27 mouse cellular contexts compared by ENCODE assay signal in genomic region chr13:54664509-54664908, GRCm38 (mm10). TPM values are rescaled to one million over a fixed set of nuclear protein-coding genes. Genes with fewer than 3 reads are reported as not detected.
DNase-seq lines count a peak whose midpoint lies in the region; ATAC-seq and TF ChIP-seq lines count a peak whose summit lies in the region.
"Had no signal": no experiment of that assay in that cellular context is flagged by ENCODE, and none has a peak within 500 bp of the region (broad histone marks: within the 10 kb centered on the region; RNA-seq: fewer than 3 reads in every experiment).

No protein-coding gene starts in this region.

- no peak for DNase-seq in kidney, postnatal 14 days
- no peak for DNase-seq in liver, postnatal 0 days
- no peak for DNase-seq in liver
- DNase-seq: adrenal gland, postnatal 25 days; cerebellum, adult 11-12 months; cerebellum, adult 8-10 months; cerebellum, postnatal 10 days; cerebellum, postnatal 36 days; embryo, embryonic 11 days; gastrocnemius, postnatal 25 days; heart, adult 18-20 months; heart, postnatal 10 days; heart, postnatal 36 days had no signal

- H3K9ac ChIP-seq in intestine, embryonic 16.5 days (ENCODE audit: low read depth, low read length): no peak overlapping the region
- no peak overlapping the region for H3K9ac ChIP-seq in intestine, embryonic 15.5 days
- H3K9ac ChIP-seq in kidney, embryonic 16.5 days (replicated peaks; ENCODE audit: low read length): no peak overlapping the region
- no peak overlapping the region for H3K9ac ChIP-seq in liver, postnatal 0 days (replicated peaks)
- H3K9ac ChIP-seq: embryonic facial prominence, embryonic 13.5 days; forebrain, embryonic 12.5 days; forebrain, embryonic 15.5 days; heart, embryonic 12.5 days; heart, embryonic 15.5 days; hindbrain, embryonic 13.5 days had no signal

- H3K4me2 ChIP-seq in intestine, embryonic 16.5 days (ENCODE audit: low read depth, low read length): no peak overlapping the region
- H3K4me2 ChIP-seq in intestine, embryonic 15.5 days (replicated peaks): no peak overlapping the region
- no peak overlapping the region for H3K4me2 ChIP-seq in kidney, embryonic 16.5 days (replicated peaks; ENCODE audit: low read depth, low read length)
- no peak overlapping the region for H3K4me2 ChIP-seq in liver, postnatal 0 days (ENCODE audit: low read depth, low read length)
- H3K4me2 ChIP-seq: embryonic facial prominence, embryonic 13.5 days; forebrain, embryonic 12.5 days; forebrain, embryonic 15.5 days; heart, embryonic 12.5 days; heart, embryonic 15.5 days; hindbrain, embryonic 13.5 days had no signal

- no peaks in the 10 kb centered on the region for H3K9me3 ChIP-seq in intestine, embryonic 16.5 days (ENCODE audit: control insufficient read depth, low read length)
- H3K9me3 ChIP-seq in intestine, embryonic 15.5 days: no peaks in the 10 kb centered on the region
- no peaks in the 10 kb centered on the region for H3K9me3 ChIP-seq in kidney, embryonic 16.5 days (ENCODE audit: low read length)
- no peaks in the 10 kb centered on the region for H3K9me3 ChIP-seq in liver, postnatal 0 days (ENCODE audit: low read length)
- H3K9me3 ChIP-seq: embryonic facial prominence, embryonic 10.5 days; embryonic facial prominence, embryonic 13.5 days; forebrain, embryonic 12.5 days; forebrain, embryonic 15.5 days; heart, embryonic 15.5 days; hindbrain, embryonic 13.5 days had no signal

- no peak for TF ChIP-seq CTCF in liver, postnatal 0 days (IDR thresholded peaks at IDR 0.05; ENCODE audit: low read depth)

- 61% methylated on average over 1 of the region's 1 CpGs for WGBS in intestine, embryonic 16.5 days
- 69% methylated on average over 1 of the region's 1 CpGs for WGBS in intestine, embryonic 15.5 days
- WGBS in kidney, embryonic 16.5 days: 80% methylated on average over 1 of the region's 1 CpGs
- 73% methylated on average over 1 of the region's 1 CpGs for WGBS in liver, postnatal 0 days (ENCODE audit: insufficient replicate concordance)

- ATAC-seq in intestine, embryonic 16.5 days: peak; percentile 26
- ATAC-seq in intestine, embryonic 15.5 days: no peak
- no peak for ATAC-seq in kidney, embryonic 16.5 days (ENCODE audit: low FRiP score, low TSS enrichment)
- peak; percentile 15; the same call in 1 of the 2 replicates for ATAC-seq in liver, postnatal 0 days
- ATAC-seq: CD4-positive, CD25-positive, alpha-beta regulatory T cell, adult 4 months; forebrain, embryonic 15.5 days; hindbrain, embryonic 16.5 days had no signal

- H3K4me3 ChIP-seq in intestine, embryonic 16.5 days (ENCODE audit: low read length): no peak overlapping the region
- no peak overlapping the region for H3K4me3 ChIP-seq in intestine, embryonic 15.5 days (replicated peaks)
- H3K4me3 ChIP-seq in kidney, embryonic 16.5 days (ENCODE audit: low read length): no peak overlapping the region
- no peak overlapping the region for H3K4me3 ChIP-seq in liver, postnatal 0 days (ENCODE audit: low read depth, low read length)
- H3K4me3 ChIP-seq: embryonic facial prominence, embryonic 10.5 days; embryonic facial prominence, embryonic 13.5 days; erythroblast, embryonic 14.5 days; forebrain, embryonic 12.5 days; forebrain, embryonic 15.5 days; heart, embryonic 12.5 days; heart, embryonic 15.5 days; hindbrain, embryonic 10.5 days; hindbrain, embryonic 13.5 days had no signal

- H3K27me3 ChIP-seq in intestine, embryonic 16.5 days (replicated peaks; ENCODE audit: control insufficient read depth, insufficient read depth, low read length): no peaks in the 10 kb centered on the region
- no peaks in the 10 kb centered on the region for H3K27me3 ChIP-seq in intestine, embryonic 15.5 days (replicated peaks)
- no peaks in the 10 kb centered on the region for H3K27me3 ChIP-seq in kidney, embryonic 16.5 days (ENCODE audit: insufficient read depth, low read length)
- H3K27me3 ChIP-seq in liver, postnatal 0 days (ENCODE audit: insufficient read depth, low read length): no peaks in the 10 kb centered on the region
- H3K27me3 ChIP-seq: embryonic facial prominence, embryonic 13.5 days; forebrain, embryonic 12.5 days; forebrain, embryonic 15.5 days; heart, embryonic 12.5 days; heart, embryonic 15.5 days; hindbrain, embryonic 13.5 days had no signal

- TF ChIP-seq EP300 in liver, postnatal 0 days (IDR thresholded peaks at IDR 0.05; ENCODE audit: low read depth): no peak

- H3K27ac ChIP-seq in intestine, embryonic 16.5 days (ENCODE audit: low read length): no peak overlapping the region
- no peak overlapping the region for H3K27ac ChIP-seq in intestine, embryonic 15.5 days
- H3K27ac ChIP-seq in kidney, embryonic 16.5 days (ENCODE audit: low read length): peak overlapping the region; percentile 81
- H3K27ac ChIP-seq in liver, postnatal 0 days (ENCODE audit: low read depth): no peak overlapping the region
- H3K27ac ChIP-seq: embryonic facial prominence, embryonic 10.5 days; embryonic facial prominence, embryonic 13.5 days; forebrain, embryonic 12.5 days; forebrain, embryonic 15.5 days; heart, embryonic 15.5 days; hindbrain, embryonic 10.5 days; hindbrain, embryonic 13.5 days had no signal

- peaks cover 6% of the 10 kb centered on the region for H3K4me1 ChIP-seq in intestine, embryonic 16.5 days (ENCODE audit: control insufficient read depth, insufficient read depth, low read length)
- H3K4me1 ChIP-seq in intestine, embryonic 15.5 days (replicated peaks): peaks cover 11% of the 10 kb centered on the region; the same call in 1 of the 2 replicates
- peaks cover 27% of the 10 kb centered on the region for H3K4me1 ChIP-seq in kidney, embryonic 16.5 days (ENCODE audit: insufficient read depth, low read length)
- no peaks in the 10 kb centered on the region for H3K4me1 ChIP-seq in liver, postnatal 0 days (ENCODE audit: insufficient read depth)
- H3K4me1 ChIP-seq: embryonic facial prominence, embryonic 10.5 days; embryonic facial prominence, embryonic 13.5 days; forebrain, embryonic 12.5 days; forebrain, embryonic 15.5 days; heart, embryonic 12.5 days; heart, embryonic 15.5 days; hindbrain, embryonic 10.5 days; hindbrain, embryonic 13.5 days had no signal

- H3K36me3 ChIP-seq in intestine, embryonic 16.5 days (ENCODE audit: control insufficient read depth, insufficient read depth, low read length): peaks cover 9% of the 10 kb centered on the region; the same call in 1 of the 2 replicates
- peaks cover 20% of the 10 kb centered on the region for H3K36me3 ChIP-seq in intestine, embryonic 15.5 days
- H3K36me3 ChIP-seq in kidney, embryonic 16.5 days (ENCODE audit: insufficient read depth, low read length): peaks cover 15% of the 10 kb centered on the region
- peaks cover 28% of the 10 kb centered on the region for H3K36me3 ChIP-seq in liver, postnatal 0 days (replicated peaks; ENCODE audit: insufficient read depth, low read length)

RNA-seq across cellular contexts. Expression of gene Rnf44, which starts 29.2 kb away (rescaled TPM):
- polyA plus RNA-seq in intestine, embryonic 16.5 days (2015; fragmentation: Nextera tagmentation; extraction: Ambion mirVana): 48.9 and 59.3 TPM in 2 replicates
- polyA plus RNA-seq in intestine, embryonic 15.5 days (2015; fragmentation: Nextera tagmentation; extraction: Ambion mirVana): 77.9 and 78.3 TPM in 2 replicates
- 71.3 and 77.5 TPM in 2 replicates for polyA plus RNA-seq in kidney, embryonic 16.5 days (2015; fragmentation: Nextera tagmentation; extraction: Ambion mirVana)
- polyA plus RNA-seq in liver, postnatal 0 days (2015; fragmentation: Nextera tagmentation; extraction: Ambion mirVana): 26.2 and 28.2 TPM in 2 replicates

RNA-seq across cellular contexts. Expression of gene Cdhr2, which starts 36.8 kb away (rescaled TPM):
- 64.2 and 94.9 TPM in 2 replicates for polyA plus RNA-seq in intestine, embryonic 16.5 days (2015; fragmentation: Nextera tagmentation; extraction: Ambion mirVana)
- 32.2 and 37.2 TPM in 2 replicates for polyA plus RNA-seq in intestine, embryonic 15.5 days (2015; fragmentation: Nextera tagmentation; extraction: Ambion mirVana)
- 8.6 TPM in 2 replicates for polyA plus RNA-seq in kidney, embryonic 16.5 days (2015; fragmentation: Nextera tagmentation; extraction: Ambion mirVana)
- polyA plus RNA-seq in liver, postnatal 0 days (2015; fragmentation: Nextera tagmentation; extraction: Ambion mirVana): 7.0 TPM in 2 replicates
- polyA plus RNA-seq: CD4-positive, CD25-positive, alpha-beta regulatory T cell, adult 4 months; embryonic facial prominence, embryonic 13.5 days; erythroblast, embryonic 14.5 days; forebrain, embryonic 12.5 days had no signal

RNA-seq across cellular contexts. Expression of gene Faf2, which starts 42.9 kb away (rescaled TPM):
- polyA plus RNA-seq in intestine, embryonic 16.5 days (2015; fragmentation: Nextera tagmentation; extraction: Ambion mirVana): 61.0 and 70.2 TPM in 2 replicates
- 67.5 and 68.5 TPM in 2 replicates for polyA plus RNA-seq in intestine, embryonic 15.5 days (2015; fragmentation: Nextera tagmentation; extraction: Ambion mirVana)
- polyA plus RNA-seq in kidney, embryonic 16.5 days (2015; fragmentation: Nextera tagmentation; extraction: Ambion mirVana): 76.0 and 83.6 TPM in 2 replicates
- 27.8 and 28.1 TPM in 2 replicates for polyA plus RNA-seq in liver, postnatal 0 days (2015; fragmentation: Nextera tagmentation; extraction: Ambion mirVana)

RNA-seq across cellular contexts. Expression of gene Cltb, which starts 53.4 kb away (rescaled TPM):
- polyA plus RNA-seq in intestine, embryonic 16.5 days (2015; fragmentation: Nextera tagmentation; extraction: Ambion mirVana): 80.1 and 87.4 TPM in 2 replicates
- 76.9 and 78.6 TPM in 2 replicates for polyA plus RNA-seq in intestine, embryonic 15.5 days (2015; fragmentation: Nextera tagmentation; extraction: Ambion mirVana)
- 45.2 and 47.1 TPM in 2 replicates for polyA plus RNA-seq in kidney, embryonic 16.5 days (2015; fragmentation: Nextera tagmentation; extraction: Ambion mirVana)
- 29.0 and 30.2 TPM in 2 replicates for polyA plus RNA-seq in liver, postnatal 0 days (2015; fragmentation: Nextera tagmentation; extraction: Ambion mirVana)

Comparison
In these comparisons a context has a peak if more than half of its experiments do, and no peak if none do; other contexts are left out.
1. ATAC-seq: peak in intestine, embryonic 16.5 days (single experiment) and liver, postnatal 0 days (single experiment); none in intestine, embryonic 15.5 days (single experiment) and kidney, embryonic 16.5 days (single experiment).